Mouse (Mus musculus): Measurements from ENCODE around the gene Rtn4.
"Not testable (repeated sequence)": the region's sequence is repeated elsewhere in the genome, so short reads cannot be mapped to it uniquely, and the experiment has no call there.

The Rtn4 gene

DNA sequence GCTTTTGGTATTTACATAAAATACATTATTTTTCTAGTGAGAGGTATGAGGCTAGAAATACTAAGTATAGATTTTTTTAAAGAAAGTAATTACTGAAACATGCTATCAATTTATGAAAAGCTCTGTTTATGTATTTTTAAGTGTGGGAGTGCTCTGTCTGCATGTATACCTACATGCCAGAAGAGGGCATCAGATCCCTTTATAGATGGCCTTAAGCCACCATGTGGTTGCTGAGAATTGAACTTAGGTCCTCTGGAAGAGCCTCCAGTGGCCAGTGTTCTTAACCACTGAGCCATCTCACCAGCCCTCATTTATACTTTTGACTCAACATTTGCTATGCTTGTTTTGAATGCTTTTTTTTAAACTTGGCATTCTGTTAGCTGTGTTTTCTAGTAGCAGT is 16.8 kb downstream of the Rtn4 start:
- no peak for DNase-seq (ENCODE audit: low read depth in 2 of 2, low spot score in 2 of 2)

DNA sequence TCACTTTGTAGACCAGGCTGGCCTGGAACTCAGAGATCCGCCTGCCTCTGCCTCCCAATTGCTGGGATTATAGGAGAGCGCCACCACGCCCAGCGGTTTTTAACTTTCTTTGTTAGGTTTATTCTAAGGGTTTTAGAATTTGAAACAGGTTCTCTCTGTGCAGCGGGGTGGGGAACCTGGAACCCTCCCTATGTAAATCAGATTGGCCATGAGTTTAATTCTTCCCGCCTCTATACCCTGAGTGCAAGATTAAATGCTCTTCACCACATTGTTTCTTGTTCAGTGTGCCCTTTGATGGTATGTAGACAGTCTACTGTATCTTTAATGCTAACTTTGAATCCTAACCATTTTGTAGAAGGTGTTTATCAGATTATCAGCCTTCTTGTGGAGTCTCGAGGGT is 21.4 kb downstream of the Rtn4 start:
- DNase-seq (ENCODE audit: low read depth in 2 of 2, low spot score in 2 of 2): no peak

DNA sequence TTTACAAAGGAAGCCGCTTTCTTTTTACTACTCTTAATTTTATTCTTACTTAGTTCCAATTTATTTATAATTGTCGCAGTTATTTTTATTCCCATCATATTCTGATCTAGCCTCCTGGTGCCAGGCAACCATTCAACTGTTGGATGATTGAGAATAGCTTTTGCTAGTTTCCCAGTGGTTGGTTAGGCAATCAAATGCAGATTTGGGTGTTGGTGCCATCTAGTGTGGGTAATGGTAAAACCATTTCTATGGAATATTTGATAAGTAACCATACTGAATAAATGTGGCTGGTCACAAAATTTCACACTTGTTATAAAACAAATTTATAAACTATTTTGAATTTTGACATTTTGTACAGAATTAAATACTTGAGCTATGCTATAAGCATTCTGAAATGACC is 22.0 kb downstream of the Rtn4 start:
- DNase-seq (ENCODE audit: low read depth in 2 of 2, low spot score in 2 of 2): peak in 1 of 2 experiments; percentile 1

DNA sequence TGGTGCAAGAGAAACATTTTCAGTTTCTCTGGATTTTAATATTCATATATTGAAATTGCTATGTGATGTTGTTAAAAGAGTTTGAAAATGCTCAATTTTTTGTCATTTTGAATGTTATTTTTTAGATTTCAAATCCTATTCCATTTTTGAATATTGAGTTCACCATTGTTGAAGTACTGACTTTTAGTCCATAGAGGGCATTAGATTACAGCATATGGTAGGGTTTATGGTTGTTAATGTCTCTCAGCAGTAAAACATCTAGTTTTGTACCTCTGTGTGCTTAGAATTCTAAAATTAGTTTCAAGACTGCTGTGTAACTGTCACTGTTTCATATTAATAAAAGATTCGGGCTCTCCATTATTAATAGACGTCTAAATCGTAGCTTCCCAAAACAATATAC is 22.8 kb downstream of the Rtn4 start:
- no peak for DNase-seq (ENCODE audit: low read depth in 2 of 2, low spot score in 2 of 2)

DNA sequence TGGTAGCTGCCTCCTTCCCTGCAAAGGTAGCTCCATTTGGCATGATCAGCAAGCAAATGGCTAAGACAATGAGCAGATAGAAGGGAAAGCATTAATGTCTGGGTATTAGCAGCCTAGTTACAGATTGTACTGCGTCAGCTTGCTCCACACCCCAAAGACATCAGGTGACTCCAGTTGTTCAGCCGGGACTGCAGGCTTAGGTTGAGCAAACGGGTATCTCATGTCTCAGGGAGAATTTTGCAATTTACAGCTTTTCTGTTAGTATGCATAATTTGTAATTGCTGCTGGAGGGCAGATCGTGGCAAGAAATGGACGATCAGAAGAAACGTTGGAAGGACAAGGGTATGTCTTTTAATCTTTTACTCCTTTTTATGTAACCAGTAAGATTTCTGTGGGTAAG is 25.8 kb downstream of the Rtn4 start:
- DNase-seq (ENCODE audit: low read depth in 2 of 2, low spot score in 2 of 2): no peak

DNA sequence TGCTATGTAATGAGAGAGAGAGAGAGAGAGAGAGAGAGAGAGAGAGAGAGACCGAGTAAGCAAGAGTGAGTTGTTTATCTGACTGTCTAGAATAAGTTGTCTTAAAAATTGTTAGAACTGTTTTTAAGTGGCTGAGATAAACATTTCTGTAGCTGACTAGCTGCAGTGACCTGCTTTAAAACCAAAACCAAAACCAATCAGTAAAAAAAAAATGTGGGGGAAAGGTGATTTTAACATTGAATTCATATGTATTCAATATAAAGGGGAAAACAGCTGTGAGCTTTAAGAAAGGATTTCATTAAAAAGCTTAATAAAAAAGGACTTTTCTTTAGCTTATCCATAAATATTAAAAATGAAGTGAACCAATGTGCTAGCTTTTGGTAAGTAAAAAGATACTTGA is 26.9 kb downstream of the Rtn4 start:
- no peak for DNase-seq (ENCODE audit: low read depth in 2 of 2, low spot score in 2 of 2)

DNA sequence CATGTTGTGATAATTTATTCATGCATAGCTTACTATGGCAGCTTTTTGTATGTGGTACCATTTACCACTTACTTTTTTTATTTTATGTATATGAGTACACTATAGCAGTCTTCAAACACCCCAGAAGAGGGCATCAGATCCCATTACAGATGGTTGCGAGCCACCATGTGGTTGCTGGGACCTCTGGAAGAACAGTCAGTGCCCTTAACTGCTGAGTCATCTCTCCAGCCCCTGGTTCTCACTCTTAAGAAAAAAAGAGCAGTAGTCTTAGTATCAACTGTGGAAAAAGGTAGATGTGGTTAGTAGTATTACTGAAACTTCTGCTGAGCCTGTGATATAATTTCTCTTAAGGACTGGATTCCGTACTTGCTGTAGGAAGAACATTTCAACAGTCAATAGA is 31.5 kb downstream of the Rtn4 start:
- no peak for DNase-seq (ENCODE audit: low read depth in 2 of 2, low spot score in 2 of 2)

DNA sequence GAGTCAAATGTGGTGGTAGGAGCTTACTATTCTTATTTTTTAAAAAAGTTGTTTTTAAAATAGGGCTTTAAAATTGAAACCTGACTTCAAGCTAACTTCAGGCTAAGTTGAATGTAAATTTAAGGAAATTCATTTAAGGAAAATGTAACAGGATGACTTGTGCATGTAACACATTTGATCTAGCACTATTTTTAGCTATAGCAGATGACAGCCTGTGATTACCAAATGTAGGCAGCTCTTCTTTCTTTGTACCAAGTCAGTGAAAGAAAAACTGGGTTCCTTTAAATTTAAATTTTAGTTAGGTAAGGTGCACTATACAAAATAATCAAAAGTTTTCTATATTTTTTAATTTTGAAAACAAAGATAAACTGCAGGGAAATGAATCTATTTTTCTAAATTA is 32.4 kb downstream of the Rtn4 start:
- DNase-seq (ENCODE audit: low read depth in 2 of 2, low spot score in 2 of 2): no peak

DNA sequence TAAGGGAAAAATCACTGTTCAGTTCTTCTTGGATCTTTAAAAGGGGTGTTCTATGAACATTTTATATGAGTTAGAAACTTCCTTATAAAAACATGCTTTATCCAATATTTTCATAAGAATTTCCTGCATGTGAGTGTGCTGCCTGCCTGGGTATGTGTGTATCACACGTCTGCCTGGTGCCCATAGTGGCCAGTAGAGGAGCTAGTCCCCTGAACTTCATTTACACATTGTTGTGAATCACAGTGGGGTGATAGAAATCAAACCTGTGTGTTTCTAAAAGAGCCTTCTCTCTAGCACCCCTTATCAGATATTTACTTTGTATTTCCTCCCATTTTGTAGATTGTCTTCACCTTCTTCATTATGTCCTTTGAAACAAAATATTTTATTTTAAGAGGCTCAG is 32.9 kb downstream of the Rtn4 start:
- DNase-seq (ENCODE audit: low read depth in 2 of 2, low spot score in 2 of 2): no peak

DNA sequence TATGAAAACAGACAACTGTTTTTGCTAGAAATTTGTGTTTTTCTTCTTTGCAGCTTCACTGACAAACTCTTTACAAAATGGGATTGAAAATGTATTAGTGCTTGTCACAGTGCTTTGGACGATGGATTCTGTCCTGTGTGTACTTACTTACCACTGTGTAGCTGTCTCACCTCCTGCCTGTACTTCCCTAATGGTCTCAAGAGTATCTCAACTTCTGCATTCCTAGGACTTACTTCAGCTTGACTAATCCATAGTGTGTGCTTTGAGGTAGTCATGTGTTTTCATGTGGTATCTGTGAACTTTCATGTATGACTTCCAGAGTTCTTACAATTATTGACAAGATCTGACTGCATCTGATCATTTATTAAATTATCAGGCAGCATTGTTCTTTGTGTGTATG is 35.2 kb downstream of the Rtn4 start:
- no peak for DNase-seq (ENCODE audit: low read depth in 2 of 2, low spot score in 2 of 2)

DNA sequence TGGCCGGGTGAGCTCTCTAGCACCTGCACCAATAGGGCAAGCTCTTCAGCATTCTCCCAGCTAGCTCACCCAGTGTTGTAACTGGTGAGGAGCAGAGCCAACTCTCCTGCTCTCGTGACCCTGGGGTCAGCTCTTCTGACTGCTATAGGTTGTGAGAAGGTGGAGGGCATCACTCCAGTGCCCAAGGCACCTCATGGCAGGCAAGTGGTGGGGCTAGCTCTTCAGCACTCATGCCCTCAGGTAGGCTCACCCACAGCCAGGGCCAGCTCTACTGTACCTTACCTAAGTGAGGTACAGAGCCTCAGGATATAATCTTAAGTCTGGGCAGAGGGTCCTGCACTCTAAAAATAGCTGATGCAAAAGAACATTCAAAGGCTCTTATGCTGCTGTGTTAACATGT is 47.0 kb downstream of the Rtn4 start:
- DNase-seq (ENCODE audit: low read depth in 2 of 2, low spot score in 2 of 2): no peak

DNA sequence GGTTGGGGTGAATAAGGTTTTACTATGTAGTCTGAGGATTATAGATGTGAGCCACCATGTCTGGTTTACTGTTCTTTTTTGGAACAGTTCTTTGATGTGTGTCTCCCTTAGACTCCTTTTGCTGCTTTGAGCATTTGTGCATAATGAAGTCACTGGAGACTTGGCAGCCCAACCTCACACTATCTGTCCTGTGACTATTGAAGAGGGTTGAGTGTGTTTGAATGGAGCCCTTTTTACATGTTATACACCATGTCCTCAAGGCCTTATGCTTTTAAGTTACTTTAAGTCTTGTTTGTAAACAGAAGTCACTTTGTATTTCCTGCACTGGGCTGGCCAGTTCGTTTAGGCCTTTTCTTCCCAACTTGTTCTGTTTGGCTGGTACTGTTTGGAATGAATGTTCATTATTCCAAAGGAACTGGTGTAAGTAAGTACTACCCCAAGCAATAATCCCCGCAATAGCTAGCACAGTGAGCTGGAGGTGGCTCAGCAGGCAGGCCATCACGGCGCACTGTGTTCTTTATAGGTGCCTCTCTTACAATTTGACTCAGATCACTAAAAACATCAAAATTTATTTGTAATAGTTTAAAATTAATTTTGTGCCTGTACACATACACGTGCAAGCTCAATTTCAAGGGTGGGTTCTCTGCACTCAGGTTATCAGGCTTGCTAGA is 52.1 kb downstream of the Rtn4 start:
- no peak for DNase-seq (ENCODE audit: low read depth in 2 of 2, low spot score in 2 of 2)

DNA sequence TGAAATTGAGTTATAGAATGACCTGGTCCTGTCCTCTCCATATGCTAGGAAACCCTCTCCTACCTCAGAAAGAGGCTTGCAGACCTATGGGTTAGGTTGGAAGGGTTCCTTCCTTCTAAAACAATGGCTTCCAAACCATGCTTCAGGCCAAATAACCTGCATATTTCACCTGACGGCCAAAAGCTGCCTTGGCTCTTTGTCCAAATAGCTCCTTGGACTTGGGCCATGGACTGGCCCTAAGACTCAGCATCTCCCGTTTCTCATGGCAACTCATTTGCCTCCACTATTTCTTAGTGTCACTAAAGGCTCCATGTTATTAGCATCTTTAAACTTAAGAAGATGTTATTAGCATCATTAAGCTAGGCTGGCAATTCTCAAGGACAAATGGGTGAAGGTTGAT is 52.8 kb downstream of the Rtn4 start:
- DNase-seq (ENCODE audit: low read depth in 2 of 2, low spot score in 2 of 2): no peak

DNA sequence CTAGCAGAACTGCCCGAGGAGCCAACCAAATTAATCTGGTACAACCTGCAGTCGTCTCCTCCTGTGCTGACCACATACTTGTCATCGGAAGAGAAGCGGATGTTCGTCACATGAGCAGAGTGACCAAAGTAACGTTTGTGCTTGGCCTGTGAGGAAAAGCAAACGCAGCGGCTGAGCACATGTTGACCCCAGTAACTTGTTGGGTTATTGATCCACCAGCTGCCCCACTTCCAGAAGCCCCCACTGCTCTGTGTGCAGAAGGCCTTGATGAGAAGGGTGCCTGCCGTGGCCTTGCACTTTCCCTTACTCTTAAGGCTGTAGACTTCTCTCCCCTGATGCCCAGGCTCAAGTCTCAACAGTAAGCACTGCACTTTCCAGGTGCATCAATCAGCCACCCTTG is 53.5 kb downstream of the Rtn4 start:
- DNase-seq (ENCODE audit: low read depth in 2 of 2, low spot score in 2 of 2): no peak

DNA sequence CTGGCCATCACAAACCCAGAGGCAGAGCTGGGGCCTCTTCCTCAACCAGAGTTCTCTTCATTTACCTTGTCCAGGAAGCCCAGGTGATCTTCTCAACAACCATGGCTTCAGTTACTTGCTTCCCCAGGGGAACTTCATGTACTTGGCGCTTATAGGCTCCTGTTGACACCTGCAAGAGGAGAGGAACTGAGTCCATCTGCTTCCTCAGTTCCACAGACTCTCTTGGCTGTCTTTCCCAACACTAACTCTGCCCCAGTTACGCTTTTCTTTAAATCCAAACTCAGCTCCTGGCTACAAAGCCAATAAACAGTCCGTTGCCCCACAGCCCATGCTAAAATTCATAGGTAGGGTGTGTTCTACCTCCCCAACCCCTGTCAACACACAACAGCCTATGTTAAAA is 54.6 kb downstream of the Rtn4 start:
- no peak for DNase-seq (ENCODE audit: low read depth in 2 of 2, low spot score in 2 of 2)

DNA sequence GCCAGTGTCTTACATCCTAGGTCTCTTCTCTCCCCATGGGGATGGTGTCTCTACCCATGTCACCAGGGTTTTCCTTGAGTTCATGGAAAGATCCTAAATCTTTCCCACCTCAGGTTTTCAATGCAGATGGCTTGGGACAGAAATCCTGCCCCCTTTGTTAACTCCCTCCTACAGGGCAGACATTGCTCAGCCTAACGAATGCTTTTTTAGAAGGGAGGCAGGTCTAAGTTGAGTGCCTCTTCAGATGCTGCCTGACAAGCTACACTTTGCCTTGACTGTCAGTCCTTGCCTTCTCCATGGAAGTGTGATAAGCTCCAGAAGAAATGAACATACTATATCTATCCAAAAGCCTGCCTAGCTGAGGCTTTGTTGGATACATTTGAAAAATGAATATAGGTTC is 55.1 kb downstream of the Rtn4 start:
- DNase-seq (ENCODE audit: low read depth in 2 of 2, low spot score in 2 of 2): no peak

DNA sequence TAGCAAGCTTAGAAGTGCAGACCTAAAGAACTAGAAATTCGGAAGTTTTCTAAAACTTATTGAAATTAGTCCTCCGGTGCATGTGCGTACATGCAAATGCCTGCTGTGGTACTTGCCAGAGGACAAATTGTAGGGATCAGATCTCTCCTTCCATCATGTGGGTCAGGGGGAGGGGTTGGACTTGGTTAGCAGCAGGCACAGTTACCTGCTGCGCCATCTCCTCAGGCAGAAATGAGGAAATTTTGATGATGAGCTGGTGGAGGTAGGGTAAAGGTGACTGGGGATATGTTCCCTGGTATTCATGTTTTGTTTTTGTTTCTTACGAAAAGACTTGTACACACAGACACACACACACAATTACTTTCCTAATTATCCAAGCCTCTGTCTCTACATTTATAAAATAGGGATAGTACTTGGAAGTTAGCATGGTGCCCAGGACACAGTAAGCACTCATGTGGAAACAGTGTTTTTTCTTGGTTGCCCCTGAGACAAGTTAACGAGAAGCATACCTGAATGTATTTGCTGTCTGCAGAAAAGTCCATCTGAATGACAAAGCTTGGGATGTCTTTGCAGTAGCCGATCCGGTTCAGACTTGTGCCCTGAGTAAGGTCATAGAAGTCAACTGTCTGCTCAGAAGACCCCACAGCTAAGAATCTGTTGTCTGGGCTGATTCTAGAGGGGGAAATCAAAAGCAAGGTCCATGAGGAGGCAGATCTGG is 56.2 kb downstream of the Rtn4 start:
- DNase-seq (ENCODE audit: low read depth in 2 of 2, low spot score in 2 of 2): no peak

DNA sequence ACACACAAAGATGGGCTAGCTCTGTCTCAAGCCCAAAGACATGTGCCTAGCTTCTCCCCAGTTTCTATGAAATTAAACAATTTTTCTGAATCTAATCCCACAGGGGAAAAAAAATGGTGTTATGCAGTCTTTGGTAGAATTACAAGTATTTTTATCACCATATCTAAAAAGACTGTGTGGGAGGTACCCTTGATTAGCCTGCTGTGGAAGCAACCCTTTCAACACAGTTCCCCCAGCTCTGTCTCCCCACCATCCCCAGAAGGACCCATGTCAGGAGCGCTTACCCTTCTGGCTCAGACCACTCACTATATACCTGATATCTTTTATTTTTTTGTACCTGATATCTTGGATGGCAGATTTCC is 56.7 kb downstream of the Rtn4 start:
- DNase-seq (ENCODE audit: low read depth in 2 of 2, low spot score in 2 of 2): no peak

DNA sequence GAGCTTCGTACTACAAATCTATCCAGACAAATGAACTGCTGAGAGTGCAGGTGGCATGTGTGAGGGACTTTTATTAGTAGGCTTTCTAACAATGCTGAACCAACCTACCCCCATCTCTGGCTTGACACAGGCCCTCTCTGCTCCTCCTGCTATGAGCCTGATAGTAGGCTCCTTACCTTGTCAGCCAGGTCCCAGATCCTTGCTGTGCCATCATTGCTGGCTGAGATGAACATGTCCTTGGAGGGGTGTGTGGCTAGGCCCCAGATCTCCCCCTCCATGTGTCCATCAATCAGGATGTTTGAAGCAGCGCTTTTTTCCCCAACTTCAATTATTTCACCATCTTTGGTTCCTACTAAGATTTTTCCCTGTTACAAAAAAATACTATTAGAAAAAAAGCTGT is 58.3 kb downstream of the Rtn4 start:
- no peak for DNase-seq (ENCODE audit: low read depth in 2 of 2, low spot score in 2 of 2)

DNA sequence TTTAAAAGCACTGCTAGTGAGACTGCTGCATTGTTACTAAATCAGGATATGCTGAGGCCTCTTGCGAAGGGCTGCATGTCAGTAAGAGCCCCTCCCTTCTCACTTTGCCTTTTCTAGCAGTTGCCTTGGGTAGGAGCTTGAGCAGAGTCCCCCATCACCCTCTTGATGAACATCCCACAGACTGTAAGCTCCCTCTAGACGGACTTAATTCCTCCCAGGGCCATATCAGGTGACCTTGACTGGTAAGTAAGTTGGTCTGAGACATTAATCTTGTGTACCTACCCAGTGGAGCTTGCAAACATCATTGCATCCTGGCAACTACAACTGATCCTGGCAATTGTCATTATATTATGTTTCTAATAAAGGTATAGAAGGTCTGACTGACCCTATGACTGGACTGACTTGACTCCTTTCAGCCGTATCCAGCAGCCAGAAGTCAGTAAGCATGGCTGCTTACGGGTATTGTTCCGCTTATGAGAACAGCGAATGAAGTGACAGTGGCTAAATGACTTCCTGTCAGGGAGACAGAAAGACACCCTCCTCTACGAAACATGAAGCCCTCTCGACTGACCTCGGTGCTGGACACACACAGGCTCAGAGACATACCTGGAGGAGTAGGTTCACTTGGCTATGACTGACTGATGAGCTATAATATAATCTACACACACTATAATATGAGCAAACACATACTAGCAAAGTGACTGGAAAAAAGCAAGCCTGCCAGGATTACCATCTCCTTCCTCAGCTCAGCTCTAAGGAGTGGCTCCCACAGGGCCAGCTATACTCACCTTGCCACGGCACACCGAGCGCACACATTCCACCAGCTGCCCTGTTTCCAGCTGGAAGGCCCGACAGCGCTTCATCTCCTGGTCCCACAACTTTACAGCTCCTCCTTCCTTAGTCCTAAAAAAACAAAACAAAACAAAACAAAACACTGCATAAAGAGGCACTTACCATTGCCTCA is 59.2 kb downstream of the Rtn4 start:
- DNase-seq (ENCODE audit: low read depth in 2 of 2, low spot score in 2 of 2): no peak

DNA sequence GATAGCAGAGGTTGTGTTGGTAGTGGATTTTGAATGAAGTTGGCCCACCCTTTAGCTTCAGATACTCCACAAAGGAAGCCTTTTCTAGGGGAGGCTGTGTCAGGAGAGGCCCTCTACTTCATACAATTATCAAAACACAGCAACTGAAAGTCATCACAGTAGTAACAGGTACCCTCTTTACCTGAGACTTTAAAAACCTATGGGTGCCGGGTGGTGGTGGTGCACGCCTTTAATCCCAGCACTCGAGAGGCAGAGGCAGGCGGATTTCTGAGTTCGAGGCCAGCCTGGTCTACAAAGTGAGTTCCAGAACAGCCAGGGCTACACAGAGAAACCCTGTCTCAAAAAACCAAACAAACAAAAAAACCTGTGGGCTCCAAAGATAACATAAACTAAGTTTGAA is 63.3 kb downstream of the Rtn4 start:
- not testable (repeated sequence) for DNase-seq (ENCODE audit: low read depth in 2 of 2, low spot score in 2 of 2)

DNA sequence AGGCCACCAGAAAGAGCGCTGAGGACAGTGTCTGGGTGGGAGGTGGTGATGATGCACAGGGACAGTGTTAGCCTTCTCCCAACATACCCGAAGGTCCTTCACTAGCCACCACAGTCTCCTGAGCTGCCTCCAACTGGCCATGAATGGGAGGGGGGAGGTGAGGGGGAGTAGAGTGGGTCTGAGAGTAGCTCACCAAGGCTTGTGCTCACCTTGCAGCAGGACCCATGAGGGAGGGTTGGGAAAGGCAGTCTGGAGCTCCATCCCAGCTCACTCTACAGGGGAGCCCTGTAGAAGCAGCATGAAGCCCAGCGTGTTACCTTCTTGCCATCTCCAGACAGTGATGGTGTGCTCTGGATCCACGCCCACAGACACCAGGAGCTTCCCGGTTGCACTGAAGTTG is 65.9 kb downstream of the Rtn4 start:
- no peak for DNase-seq (ENCODE audit: low read depth in 2 of 2, low spot score in 2 of 2)
